Mouse (Mus musculus): ENCODE measurements around the gene Olfr1256. TPM values are rescaled to one million over a fixed set of nuclear protein-coding genes. Genes with fewer than 3 reads are reported as not detected.

Gene Olfr1256
- polyA plus RNA-seq (2015; fragmentation: Nextera tagmentation; extraction: Ambion mirVana), result not detected in 2 replicates

- WGBS, result 45% methylated on average over 2 of the region's 2 CpGs
- Histone ChIP-seq H3K27ac (no peak within 1 kb of the TSS), H3K36me3 (no peaks in the 10 kb centered on the region), H3K9ac (no peak within 1 kb of the TSS), H3K4me2 (no peak within 1 kb of the TSS), H3K27me3 (no peaks in the 10 kb centered on the region), H3K4me3 (no peak within 1 kb of the TSS), H3K4me1 (no peaks in the 10 kb centered on the region), H3K9me3 (no peaks in the 10 kb centered on the region)
- ATAC-seq (ENCODE audit: borderline replicate concordance, extremely low read depth, low FRiP score, low TSS enrichment), result no peak
These were observed at the start of gene Olfr1256 for GRCm38 (mm10) chr2:89841455-89841854. Olfr1256 (minus strand) TSS chr2:89841555.

GRCm38 (mm10) chr2:89878137-89878536, 36.8 kb upstream of the Olfr1256 start, which contains the start of gene Olfr1257:
Olfr1257 (plus strand) TSS chr2:89878437.
- no peak for ATAC-seq (ENCODE audit: borderline replicate concordance, extremely low read depth, low FRiP score, low TSS enrichment)
- WGBS, result 81% methylated on average over 1 of the region's 1 CpGs
- no peak within 1 kb of the TSS for H3K4me2 ChIP-seq
- H3K27me3 ChIP-seq, result no peaks in the 10 kb centered on the region
- H3K9ac ChIP-seq, result no peak within 1 kb of the TSS
- H3K9me3 ChIP-seq, result no peaks in the 10 kb centered on the region
- H3K4me3 ChIP-seq, result no peak within 1 kb of the TSS
- H3K36me3 ChIP-seq, result no peaks in the 10 kb centered on the region
- H3K27ac ChIP-seq, result no peak within 1 kb of the TSS
- no peaks in the 10 kb centered on the region for H3K4me1 ChIP-seq

- Histone ChIP-seq H3K9me3 (no peaks in the 10 kb centered on the region), H3K4me1 (no peaks in the 10 kb centered on the region), H3K4me2 (no peak overlapping the region), H3K9ac (no peak overlapping the region), H3K27ac (no peak overlapping the region), H3K36me3 (no peaks in the 10 kb centered on the region), H3K27me3 (no peaks in the 10 kb centered on the region), H3K4me3 (no peak overlapping the region)
- no peak for ATAC-seq (ENCODE audit: borderline replicate concordance, extremely low read depth, low FRiP score, low TSS enrichment)
- 90% methylated on average over 1 of the region's 1 CpGs for WGBS
These were observed 7.9 kb upstream of the Olfr1256 start for GRCm38 (mm10) chr2:89849230-89849629.

GRCm38 (mm10) chr2:89848105-89848504, 6.8 kb upstream of the Olfr1256 start, which contains the start of gene Olfr48:
Olfr48 (minus strand) TSS chr2:89848205.
- no peaks in the 10 kb centered on the region for H3K4me1 ChIP-seq
- 65% methylated on average over 5 of the region's 5 CpGs for WGBS
- H3K27me3 ChIP-seq, result no peaks in the 10 kb centered on the region
- H3K4me2 ChIP-seq, result no peak within 1 kb of the TSS
- no peaks in the 10 kb centered on the region for H3K9me3 ChIP-seq
- no peaks in the 10 kb centered on the region for H3K36me3 ChIP-seq
- no peak within 1 kb of the TSS for H3K27ac ChIP-seq
- no peak within 1 kb of the TSS for H3K9ac ChIP-seq
- H3K4me3 ChIP-seq, result no peak within 1 kb of the TSS
- ATAC-seq (ENCODE audit: borderline replicate concordance, extremely low read depth, low FRiP score, low TSS enrichment), result no peak

GRCm38 (mm10) chr2:89820216-89820615, 21.1 kb downstream of the Olfr1256 start:
- Histone ChIP-seq H3K4me1 (no peaks in the 10 kb centered on the region), H3K27me3 (no peaks in the 10 kb centered on the region), H3K36me3 (no peaks in the 10 kb centered on the region), H3K27ac (no peak overlapping the region), H3K4me3 (no peak overlapping the region), H3K4me2 (no peak overlapping the region), H3K9ac (no peak overlapping the region), H3K9me3 (no peaks in the 10 kb centered on the region)
- no peak for ATAC-seq (ENCODE audit: borderline replicate concordance, extremely low read depth, low FRiP score, low TSS enrichment)
- WGBS, result 84% methylated on average over 1 of the region's 1 CpGs

GRCm38 (mm10) chr2:89811751-89812150, 29.6 kb downstream of the Olfr1256 start, which contains the start of gene Olfr1255:
Olfr1255 (plus strand) TSS chr2:89812051.
- WGBS, result 68% methylated on average over 3 of the region's 3 CpGs
- Histone ChIP-seq H3K4me3 (no peak within 1 kb of the TSS), H3K4me2 (no peak within 1 kb of the TSS), H3K9me3 (no peaks in the 10 kb centered on the region), H3K27me3 (no peaks in the 10 kb centered on the region), H3K27ac (no peak within 1 kb of the TSS), H3K9ac (no peak within 1 kb of the TSS), H3K4me1 (no peaks in the 10 kb centered on the region), H3K36me3 (no peaks in the 10 kb centered on the region)
- no peak for ATAC-seq (ENCODE audit: borderline replicate concordance, extremely low read depth, low FRiP score, low TSS enrichment)

- no peak for ATAC-seq (ENCODE audit: borderline replicate concordance, extremely low read depth, low FRiP score, low TSS enrichment)
- H3K9me3 ChIP-seq, result no peaks in the 10 kb centered on the region
- no peak overlapping the region for H3K4me2 ChIP-seq
- H3K27ac ChIP-seq, result no peak overlapping the region
- no peaks in the 10 kb centered on the region for H3K4me1 ChIP-seq
- no peaks in the 10 kb centered on the region for H3K27me3 ChIP-seq
- no peak overlapping the region for H3K9ac ChIP-seq
- H3K36me3 ChIP-seq, result no peaks in the 10 kb centered on the region
- H3K4me3 ChIP-seq, result no peak overlapping the region
- WGBS, result 74% methylated on average over 2 of the region's 2 CpGs
These were observed 30.6 kb downstream of the Olfr1256 start for GRCm38 (mm10) chr2:89810751-89811150.

- H3K27me3 ChIP-seq, result no peaks in the 10 kb centered on the region
- no peak overlapping the region for H3K9ac ChIP-seq
- no peak overlapping the region for H3K27ac ChIP-seq
- no peaks in the 10 kb centered on the region for H3K36me3 ChIP-seq
- no peak for ATAC-seq (ENCODE audit: borderline replicate concordance, extremely low read depth, low FRiP score, low TSS enrichment)
- 85% methylated on average over 3 of the region's 3 CpGs for WGBS
- H3K4me2 ChIP-seq, result no peak overlapping the region
- H3K9me3 ChIP-seq, result no peaks in the 10 kb centered on the region
- H3K4me1 ChIP-seq, result no peaks in the 10 kb centered on the region
- H3K4me3 ChIP-seq, result no peak overlapping the region
These were observed 41.8 kb downstream of the Olfr1256 start for GRCm38 (mm10) chr2:89799583-89799982.

GRCm38 (mm10) chr2:89793519-89793918, 47.8 kb downstream of the Olfr1256 start, which contains the start of gene Olfr1254:
Olfr1254 (minus strand) TSS chr2:89793619.
- Histone ChIP-seq H3K9ac (no peak within 1 kb of the TSS), H3K4me1 (no peaks in the 10 kb centered on the region), H3K4me2 (no peak within 1 kb of the TSS), H3K36me3 (no peaks in the 10 kb centered on the region), H3K4me3 (no peak within 1 kb of the TSS), H3K27ac (no peak within 1 kb of the TSS), H3K9me3 (no peaks in the 10 kb centered on the region), H3K27me3 (no peaks in the 10 kb centered on the region)
- ATAC-seq (ENCODE audit: borderline replicate concordance, extremely low read depth, low FRiP score, low TSS enrichment), result no peak

Other genes starting within 250 kb of the Olfr1256 start
- not detected in 2 replicates for gene Olfr1246, start 248.4 kb downstream of the Olfr1256 start, polyA plus RNA-seq (2015; fragmentation: Nextera tagmentation; extraction: Ambion mirVana)
- not detected in 2 replicates for gene Olfr1247, start 227.4 kb downstream of the Olfr1256 start, polyA plus RNA-seq (2015; fragmentation: Nextera tagmentation; extraction: Ambion mirVana)
- not detected in 2 replicates for gene Olfr1248, start 223.3 kb downstream of the Olfr1256 start, polyA plus RNA-seq (2015; fragmentation: Nextera tagmentation; extraction: Ambion mirVana)
- not detected in 2 replicates for gene Olfr1249, start 206.6 kb downstream of the Olfr1256 start, polyA plus RNA-seq (2015; fragmentation: Nextera tagmentation; extraction: Ambion mirVana)
- gene Olfr1250, start 180.1 kb downstream of the Olfr1256 start, polyA plus RNA-seq (2015; fragmentation: Nextera tagmentation; extraction: Ambion mirVana), result not detected in 2 replicates
- not detected in 2 replicates for gene Olfr1251, start 169.6 kb downstream of the Olfr1256 start, polyA plus RNA-seq (2015; fragmentation: Nextera tagmentation; extraction: Ambion mirVana)
- not detected in 2 replicates for gene Olfr1252, start 116.5 kb downstream of the Olfr1256 start, polyA plus RNA-seq (2015; fragmentation: Nextera tagmentation; extraction: Ambion mirVana)
- gene Olfr1253, start 84.5 kb downstream of the Olfr1256 start, polyA plus RNA-seq (2015; fragmentation: Nextera tagmentation; extraction: Ambion mirVana), result not detected in 2 replicates
- not detected in 2 replicates for gene Olfr1254, start 47.9 kb downstream of the Olfr1256 start, polyA plus RNA-seq (2015; fragmentation: Nextera tagmentation; extraction: Ambion mirVana)
- not detected in 2 replicates for gene Olfr1255, start 29.5 kb downstream of the Olfr1256 start, polyA plus RNA-seq (2015; fragmentation: Nextera tagmentation; extraction: Ambion mirVana)
- not detected in 2 replicates for gene Olfr48, start 6.7 kb upstream of the Olfr1256 start, polyA plus RNA-seq (2015; fragmentation: Nextera tagmentation; extraction: Ambion mirVana)
- not detected in 2 replicates for gene Olfr1257, start 36.9 kb upstream of the Olfr1256 start, polyA plus RNA-seq (2015; fragmentation: Nextera tagmentation; extraction: Ambion mirVana)
- not detected in 2 replicates for gene Olfr1258, start 85.8 kb upstream of the Olfr1256 start, polyA plus RNA-seq (2015; fragmentation: Nextera tagmentation; extraction: Ambion mirVana)
- gene Olfr1259, start 107.1 kb upstream of the Olfr1256 start, polyA plus RNA-seq (2015; fragmentation: Nextera tagmentation; extraction: Ambion mirVana), result not detected in 2 replicates
- gene Olfr1260, start 132.8 kb upstream of the Olfr1256 start, polyA plus RNA-seq (2015; fragmentation: Nextera tagmentation; extraction: Ambion mirVana), result not detected in 2 replicates
- gene Olfr1261, start 149.7 kb upstream of the Olfr1256 start, polyA plus RNA-seq (2015; fragmentation: Nextera tagmentation; extraction: Ambion mirVana), result not detected in 2 replicates
- gene Olfr1262, start 158.6 kb upstream of the Olfr1256 start, polyA plus RNA-seq (2015; fragmentation: Nextera tagmentation; extraction: Ambion mirVana), result not detected in 2 replicates
- not detected in 2 replicates for gene Olfr1263, start 170.6 kb upstream of the Olfr1256 start, polyA plus RNA-seq (2015; fragmentation: Nextera tagmentation; extraction: Ambion mirVana)
- not detected in 2 replicates for gene Olfr1264, start 184.0 kb upstream of the Olfr1256 start, polyA plus RNA-seq (2015; fragmentation: Nextera tagmentation; extraction: Ambion mirVana)
- gene Olfr1265, start 193.8 kb upstream of the Olfr1256 start, polyA plus RNA-seq (2015; fragmentation: Nextera tagmentation; extraction: Ambion mirVana), result not detected in 2 replicates
- gene Olfr140, start 222.0 kb upstream of the Olfr1256 start, polyA plus RNA-seq (2015; fragmentation: Nextera tagmentation; extraction: Ambion mirVana), result not detected in 2 replicates